Mouse (Mus musculus) ES-E14 (cell line): Measurements from ENCODE around the gene Cyp4x1.
"Not testable (repeated sequence)": the region's sequence is repeated elsewhere in the genome, so short reads cannot be mapped to it uniquely, and the experiment has no call there.

Source experiments
- CHD2 ChIP-seq: IDR thresholded peaks from 2 replicates; pipeline ENCODE4 v1.6.1; 2014; ENCODE audit warnings: mild to moderate bottlenecking, low read depth, low read length, inconsistent platforms
- HCFC1 ChIP-seq: IDR thresholded peaks from 2 replicates; pipeline ENCODE4 v1.6.1; 2012; ENCODE audit warnings: low read length, inconsistent platforms, borderline replicate concordance; ENCODE audit not compliant: insufficient read depth
- MAFK ChIP-seq: IDR thresholded peaks from 2 replicates; pipeline ENCODE4 v1.6.1; 2014; ENCODE audit warnings: mild to moderate bottlenecking, low read depth, low read length, inconsistent platforms; ENCODE audit not compliant: insufficient read depth
- ZC3H11A ChIP-seq: IDR thresholded peaks from 2 replicates; pipeline ENCODE4 v1.6.1; 2012; ENCODE audit warnings: low read depth, mild to moderate bottlenecking, inconsistent platforms, low read length, borderline replicate concordance
- ZNF384 ChIP-seq: IDR thresholded peaks from 2 replicates; pipeline ENCODE4 v1.6.1; 2012; ENCODE audit warnings: low read depth, low read length, inconsistent platforms

- not testable (repeated sequence) for TF ChIP-seq HCFC1, MAFK, ZNF384, CHD2, ZC3H11A
Measured at GRCm38 (mm10) chr4:115158963-115159362, 24.9 kb upstream of the Cyp4x1 start.
